Mouse (Mus musculus) embryonic fibroblast, embryonic 13.5 days (primary cell): ENCODE measurements around the gene Gpalpp1. TPM values are rescaled to one million over a fixed set of nuclear protein-coding genes. Genes with fewer than 3 reads are reported as not detected.

Source experiments
- H3K27ac ChIP-seq: 2 replicates; pipeline ENCODE4 v1.5.1; 2012; ENCODE audit warnings: low read length, control low read depth, inconsistent platforms; ENCODE audit not compliant: insufficient read depth
- H3K4me1 ChIP-seq: 2 replicates; pipeline ENCODE4 v1.6.1; 2011; ENCODE audit warnings: low read length; ENCODE audit not compliant: control insufficient read depth, insufficient read depth
- H3K4me3 ChIP-seq: 2 replicates; pipeline ENCODE4 v1.5.1; 2011; ENCODE audit warnings: mild to moderate bottlenecking, control low read depth, low read length; ENCODE audit not compliant: insufficient read depth
- CTCF ChIP-seq: IDR thresholded peaks from 2 replicates; pipeline ENCODE4 v1.5.1; 2011; ENCODE audit warnings: mild to moderate bottlenecking, control low read depth, low read length, moderate library complexity, borderline replicate concordance; ENCODE audit not compliant: insufficient read depth
- POLR2A ChIP-seq: IDR thresholded peaks from 2 replicates; pipeline ENCODE4 v1.6.1; 2011; ENCODE audit warnings: low read depth, mild to moderate bottlenecking, control low read depth, low read length, moderate library complexity
- polyA plus RNA-seq: library from polyadenylated mRNA; stranded (reverse); fragments of >200 nt; gene quantifications from 2 replicates; pipeline ENCODE4 v1.2.4, GENCODE M21; 2011; ENCODE audit warnings: low read depth; ENCODE audit not compliant: missing spikeins, insufficient read length

Gene Gpalpp1
- 17.2 and 19.6 TPM in 2 replicates for polyA plus RNA-seq

GRCm38 (mm10) chr14:76110396-76111221 is at the start of gene Gpalpp1, which contains the start of gene Nufip1:
Gene Gpalpp1, minus strand, starts transcription at chr14:76110760.
Gene Nufip1, plus strand, starts transcription at chr14:76110891.
- peak; percentile 66 for TF ChIP-seq POLR2A
- TF ChIP-seq CTCF = no peak

DNA sequence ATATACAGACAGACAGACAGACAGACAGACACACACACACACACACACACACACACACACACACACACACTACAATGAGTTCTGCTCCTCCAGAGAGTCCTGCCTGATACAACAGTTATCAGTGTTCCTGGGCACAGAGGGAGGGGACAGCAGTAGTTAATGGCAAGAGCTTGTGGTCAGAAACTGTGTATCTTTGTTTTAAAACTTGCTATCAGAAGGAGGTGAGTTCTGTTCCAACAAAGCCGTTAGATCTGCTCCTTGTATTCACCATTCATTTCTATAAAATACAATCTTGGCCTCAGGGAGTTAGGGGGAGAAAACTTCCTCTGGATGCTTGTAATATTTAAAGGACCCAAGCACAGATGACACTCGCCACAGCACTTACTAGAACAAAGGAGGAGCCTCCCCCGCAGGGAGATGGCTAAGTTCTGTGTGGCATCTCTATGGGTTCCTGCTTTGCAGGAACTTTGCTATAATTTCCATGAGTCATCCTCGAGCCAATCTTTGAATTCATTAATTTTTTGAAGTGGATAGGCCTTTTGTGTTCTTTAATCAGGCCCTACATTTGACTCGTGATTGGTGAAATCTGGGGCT is 47.7 kb upstream of the Gpalpp1 start:
- Histone ChIP-seq H3K27ac (no peak overlapping the region; the same call in none of the 2 replicates), H3K4me1 (0 out of 2 replicates have a peak, but pooled peaks cover 4% of the 10 kb centered on the region), H3K4me3 (no peak overlapping the region)
- TF ChIP-seq POLR2A = no peak
- no peak for TF ChIP-seq CTCF

More at GRCm38 (mm10) chr14:76110396-76111221, at the start of gene Gpalpp1, which contains the start of gene Nufip1:
- peak within 1 kb of the TSS; percentile 95 for H3K4me3 ChIP-seq
- H3K4me1 ChIP-seq = no peaks in the 10 kb centered on the region; the same call in 1 of the 2 replicates
- peak within 1 kb of the TSS; percentile 68 for H3K27ac ChIP-seq

GRCm38 (mm10) chr14:76153828-76154227 is 43.3 kb upstream of the Gpalpp1 start:
- TF ChIP-seq POLR2A = no peak
- no peak for TF ChIP-seq CTCF
- peaks cover 7% of the 10 kb centered on the region; the same call in 1 of the 2 replicates for H3K4me1 ChIP-seq
- H3K4me3 ChIP-seq = no peak overlapping the region
- H3K27ac ChIP-seq = no peak overlapping the region

DNA sequence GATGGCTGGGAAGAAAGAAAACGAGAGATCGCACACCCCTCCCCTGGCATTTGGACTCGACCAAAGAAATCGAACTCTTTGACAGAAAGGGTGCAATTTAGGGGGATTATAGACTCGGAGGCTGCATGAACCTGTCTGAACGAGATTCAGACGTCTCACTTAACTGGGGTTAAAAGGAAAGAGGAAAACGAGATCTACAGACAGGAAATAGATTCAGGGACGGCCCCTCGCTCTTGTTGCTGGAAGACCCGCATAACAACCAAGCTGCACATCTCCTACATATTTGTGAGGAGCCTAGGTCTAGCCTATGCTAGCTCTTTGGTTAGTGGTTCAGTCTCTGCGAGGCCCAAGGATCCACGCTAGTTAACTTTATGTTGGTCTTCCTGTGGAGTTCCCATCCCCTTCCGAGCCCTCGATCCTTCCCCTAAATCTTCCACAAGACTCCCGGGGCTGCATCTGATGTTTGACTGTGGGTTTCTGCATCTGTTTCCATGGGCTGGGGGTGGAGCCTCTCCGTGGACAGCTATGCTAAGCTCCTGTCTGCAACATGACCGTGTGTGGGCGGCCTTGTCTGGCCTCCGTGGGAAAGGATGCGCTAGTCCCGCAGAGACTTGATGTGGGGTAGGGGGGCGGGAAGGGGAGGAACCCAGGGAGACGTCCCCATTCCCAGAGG is 42.6 kb upstream of the Gpalpp1 start:
- TF ChIP-seq POLR2A (no peak), CTCF (no peak)
- H3K4me1 ChIP-seq = peaks cover 7% of the 10 kb centered on the region; the same call in 1 of the 2 replicates
- H3K27ac ChIP-seq = peak overlapping the region; percentile 68
- H3K4me3 ChIP-seq = peak overlapping the region; percentile 33

DNA sequence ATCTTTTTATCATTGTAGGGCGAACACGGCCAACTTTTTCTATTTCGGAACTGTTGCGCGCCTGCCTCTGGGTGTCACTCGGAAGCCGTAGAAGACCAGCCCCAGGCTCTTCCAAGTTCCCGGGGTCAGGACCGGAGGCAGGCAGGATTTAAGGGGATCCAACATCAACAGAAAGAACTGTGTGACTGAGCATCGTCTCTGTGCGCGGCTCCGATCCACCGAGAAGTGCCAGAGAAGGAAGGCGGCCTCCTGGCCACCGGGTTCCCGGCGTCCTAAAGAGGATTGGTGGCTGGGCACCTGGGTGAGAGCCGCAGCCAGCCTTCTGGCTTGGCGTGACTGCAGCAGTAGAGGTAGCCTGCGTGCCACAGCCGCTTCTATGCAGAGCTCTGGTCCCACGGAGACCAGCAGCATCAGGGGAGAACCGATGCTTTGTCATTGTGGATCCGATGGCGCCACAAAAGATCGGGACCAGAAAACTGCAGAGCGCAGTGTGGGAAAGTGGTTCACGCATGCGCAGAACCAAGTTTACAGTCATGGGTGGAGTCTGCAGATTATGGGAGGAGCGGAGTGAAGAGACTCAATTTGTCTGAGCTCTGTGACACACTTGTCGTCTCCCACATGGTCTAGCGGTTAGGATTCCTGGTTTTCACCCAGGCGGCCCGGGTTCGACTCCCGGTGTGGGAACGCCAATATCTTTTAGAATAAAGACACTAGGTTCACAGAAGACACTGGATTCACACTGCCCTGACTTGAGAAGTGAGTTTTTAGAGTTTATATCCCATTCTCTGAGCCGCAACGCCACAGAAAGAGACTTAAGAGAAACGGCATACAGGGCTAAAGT is 41.8 kb upstream of the Gpalpp1 start:
- H3K4me1 ChIP-seq = peaks cover 3% of the 10 kb centered on the region; the same call in 1 of the 2 replicates
- peak overlapping the region; percentile 77 for H3K4me3 ChIP-seq
- peak; percentile 34; the same call in 1 of the 2 replicates for TF ChIP-seq CTCF
- peak; percentile 95 for TF ChIP-seq POLR2A
- H3K27ac ChIP-seq = peak overlapping the region; percentile 92

- Histone ChIP-seq H3K4me3 (peak overlapping the region; percentile 77), H3K4me1 (peaks cover 3% of the 10 kb centered on the region; the same call in 1 of the 2 replicates), H3K27ac (no peak overlapping the region)
- TF ChIP-seq POLR2A (no peak), CTCF (no peak)
Measured at GRCm38 (mm10) chr14:76151820-76152161, 41.2 kb upstream of the Gpalpp1 start.

DNA sequence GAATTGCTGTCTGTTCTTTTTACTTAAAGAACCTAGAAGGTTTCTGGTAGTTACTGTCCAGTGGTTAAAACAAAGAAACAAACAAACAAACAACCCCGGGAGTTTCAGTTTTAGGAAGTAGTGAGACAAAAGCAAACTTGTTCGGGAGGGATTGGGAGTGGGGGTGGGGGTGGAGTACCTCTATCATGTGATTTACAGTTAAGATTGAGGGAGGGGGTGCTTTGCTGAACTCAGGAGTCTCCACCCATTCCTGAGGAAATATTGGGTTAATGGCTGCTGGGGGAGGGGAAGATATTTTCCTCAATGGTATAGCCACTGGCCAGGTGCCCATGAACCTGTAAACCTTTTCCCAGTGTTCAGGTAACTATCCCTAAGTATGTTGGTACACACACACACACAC is 40.5 kb upstream of the Gpalpp1 start:
- TF ChIP-seq CTCF = no peak
- Histone ChIP-seq H3K27ac (no peak overlapping the region), H3K4me1 (peaks cover 3% of the 10 kb centered on the region; the same call in 1 of the 2 replicates), H3K4me3 (no peak overlapping the region)

- no peak overlapping the region for H3K27ac ChIP-seq
- TF ChIP-seq POLR2A = no peak
- TF ChIP-seq CTCF = no peak
Measured at GRCm38 (mm10) chr14:76150499-76150898, 39.9 kb upstream of the Gpalpp1 start.

More at GRCm38 (mm10) chr14:76150499-76150898, 39.9 kb upstream of the Gpalpp1 start:
- no peak overlapping the region for H3K4me3 ChIP-seq
- peaks cover 5% of the 10 kb centered on the region; the same call in 1 of the 2 replicates for H3K4me1 ChIP-seq
